Mouse (Mus musculus) brown adipose tissue, adult 24 weeks (tissue): Measurements from ENCODE around the gene Ulk4. TPM values are rescaled to one million over a fixed set of nuclear protein-coding genes. Genes with fewer than 3 reads are reported as not detected.
"Not testable (repeated sequence)": the region's sequence is repeated elsewhere in the genome, so short reads cannot be mapped to it uniquely, and the experiment has no call there.

Experiments used
- H3K27ac ChIP-seq: fragments of 200-500 bp; replicated peaks from 2 replicates; pipeline ENCODE4 v1.5.1; 2012; ENCODE audit warnings: low read depth, mild to moderate bottlenecking, low read length
- H3K4me1 ChIP-seq: fragments of 200-500 bp; 2 replicates; pipeline ENCODE4 v1.6.1; 2012; ENCODE audit warnings: low read length, mixed read lengths; ENCODE audit not compliant: control insufficient read depth, insufficient read depth, insufficient read length
- H3K4me3 ChIP-seq: fragments of 200-500 bp; 2 replicates; pipeline ENCODE4 v1.5.1; 2012; ENCODE audit warnings: low read depth, mild to moderate bottlenecking, low read length, moderate library complexity; ENCODE audit not compliant: insufficient read depth
- polyA plus RNA-seq: library from polyadenylated mRNA; stranded (reverse); fragments of >200 nt; gene quantifications from 2 replicates; pipeline ENCODE4 v1.2.4, GENCODE M21; 2012; ENCODE audit not compliant: missing spikeins, insufficient read depth, insufficient read length

The Ulk4 gene
- polyA plus RNA-seq, 1 experiment: not detected

GRCm38 (mm10) chr9:120929081-120929480 lies 347.9 kb downstream of the Ulk4 start, which contains the start of gene Ctnnb1:
Ctnnb1 (plus strand) TSS chr9:120929216.
- no peak within 1 kb of the TSS for H3K27ac ChIP-seq
- no peak within 1 kb of the TSS for H3K4me3 ChIP-seq
- 0 out of 2 replicates have a peak, but pooled peaks cover 2% of the 10 kb centered on the region for H3K4me1 ChIP-seq

GRCm38 (mm10) chr9:120926939-120927606 lies 349.9 kb downstream of the Ulk4 start:
- Histone ChIP-seq H3K27ac (no peak overlapping the region), H3K4me3 (no peak overlapping the region), H3K4me1 (no peaks in the 10 kb centered on the region)

GRCm38 (mm10) chr9:120926126-120926525 lies 350.9 kb downstream of the Ulk4 start:
- Histone ChIP-seq H3K4me1 (no peaks in the 10 kb centered on the region), H3K4me3 (no peak overlapping the region), H3K27ac (no peak overlapping the region)

- Histone ChIP-seq H3K4me1 (peaks cover 7% of the 10 kb centered on the region), H3K27ac (no peak overlapping the region), H3K4me3 (no peak overlapping the region)
These were observed 357.9 kb downstream of the Ulk4 start for GRCm38 (mm10) chr9:120919130-120919529.

- H3K4me3 ChIP-seq: no peak overlapping the region
- no peak overlapping the region for H3K27ac ChIP-seq
- H3K4me1 ChIP-seq: peaks cover 8% of the 10 kb centered on the region
These were observed 358.4 kb downstream of the Ulk4 start for GRCm38 (mm10) chr9:120918642-120919041.

GRCm38 (mm10) chr9:120918211-120918610 lies 358.8 kb downstream of the Ulk4 start:
- H3K4me3 ChIP-seq: no peak overlapping the region
- H3K4me1 ChIP-seq: peaks cover 12% of the 10 kb centered on the region
- H3K27ac ChIP-seq: no peak overlapping the region

- H3K4me1 ChIP-seq: peaks cover 13% of the 10 kb centered on the region
- not testable (repeated sequence) for H3K4me3 ChIP-seq, H3K27ac ChIP-seq
These were observed 359.4 kb downstream of the Ulk4 start for GRCm38 (mm10) chr9:120917619-120918018.

GRCm38 (mm10) chr9:120914877-120915459 lies 362.0 kb downstream of the Ulk4 start:
- H3K4me1 ChIP-seq: peaks cover 13% of the 10 kb centered on the region
- H3K27ac ChIP-seq: peak overlapping the region; percentile 88
- no peak overlapping the region; the same call in 1 of the 2 replicates for H3K4me3 ChIP-seq

- H3K27ac ChIP-seq: peak overlapping the region; percentile 88
- no peak overlapping the region for H3K4me3 ChIP-seq
- H3K4me1 ChIP-seq: peaks cover 13% of the 10 kb centered on the region
These were observed 362.6 kb downstream of the Ulk4 start for GRCm38 (mm10) chr9:120914429-120914828.

- no peak overlapping the region for H3K4me3 ChIP-seq
- H3K27ac ChIP-seq: no peak overlapping the region
- H3K4me1 ChIP-seq: peaks cover 13% of the 10 kb centered on the region
These were observed 363.8 kb downstream of the Ulk4 start for GRCm38 (mm10) chr9:120913152-120913551.

GRCm38 (mm10) chr9:120908461-120908860 lies 368.5 kb downstream of the Ulk4 start:
- Histone ChIP-seq H3K4me3 (no peak overlapping the region), H3K27ac (no peak overlapping the region), H3K4me1 (0 out of 2 replicates have a peak, but pooled peaks cover 3% of the 10 kb centered on the region)

Other genes with a start within 250 kb of the Ulk4 start
- gene Trak1, start 20.3 kb upstream of the Ulk4 start, polyA plus RNA-seq: 64.3 and 66.0 TPM in 2 replicates
- gene Cck, start 218.5 kb upstream of the Ulk4 start, polyA plus RNA-seq: not detected in 2 replicates